Mouse (Mus musculus) cerebellum, postnatal 14 days (tissue): Measurements from ENCODE around the gene Cc2d1b.

Source experiments
- DNase-seq, 2 experiments: peaks; one replicate each; pipeline ENCODE4 v3.0.0; 2021; ENCODE audit warnings: mixed read lengths in 2 of 2

Cc2d1b gene

DNA sequence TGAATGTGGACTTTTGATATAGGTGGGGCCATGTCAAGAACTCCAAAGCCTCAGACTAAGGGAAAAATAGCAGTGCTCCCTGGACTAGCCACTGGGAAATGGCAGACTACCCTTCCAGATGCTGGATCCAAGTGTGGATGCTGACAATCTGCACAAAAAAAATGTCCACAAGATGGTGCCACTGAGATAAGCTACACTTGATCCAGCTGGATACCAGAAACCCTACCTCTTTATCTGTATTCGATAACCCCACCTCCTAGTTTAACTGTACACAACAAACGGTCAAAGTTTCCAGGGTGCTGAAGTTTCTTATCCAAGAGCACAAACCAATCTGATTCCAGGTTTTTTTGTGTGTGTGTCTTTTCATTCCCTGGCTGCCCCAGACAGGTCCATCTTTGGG is 44.7 kb downstream of the Cc2d1b start:
- peak; percentile 8 to 19 for DNase-seq
